Mouse (Mus musculus): ENCODE measurements at regions not wholly inside any gene's neighbourhood (a gene's known extent, or its start where the extent isn't known, plus 50 kb on each side); places are given as distances from the start of the nearest gene placed in this dataset.
A peak's percentile ranks its signal among the peaks of the same experiment; 100 is the strongest.

GRCm38 (mm10) chr6:22789731-22790130 lies 85.6 kb upstream of the Ptprz1 start:
- DNase-seq = peak; percentile 79

- peak; percentile 59 for DNase-seq
Measured at GRCm38 (mm10) chr6:22791801-22792200, 83.5 kb upstream of the Ptprz1 start.

GRCm38 (mm10) chr6:22792601-22793000 lies 82.7 kb upstream of the Ptprz1 start:
- DNase-seq = no peak

GRCm38 (mm10) chr6:22794071-22794721 lies 81.1 kb upstream of the Ptprz1 start:
- no peak for DNase-seq

GRCm38 (mm10) chr6:22794755-22795154 lies 80.5 kb upstream of the Ptprz1 start:
- no peak for DNase-seq

- no peak for DNase-seq
Measured at GRCm38 (mm10) chr6:22795291-22795860, 79.9 kb upstream of the Ptprz1 start.

- DNase-seq = no peak
Measured at GRCm38 (mm10) chr6:22801908-22802307, 73.4 kb upstream of the Ptprz1 start.

- DNase-seq = peak; percentile 84
Measured at GRCm38 (mm10) chr6:22802399-22803092, 72.8 kb upstream of the Ptprz1 start.

GRCm38 (mm10) chr6:22803886-22804285 lies 71.4 kb upstream of the Ptprz1 start:
- DNase-seq = no peak

- DNase-seq = no peak
Measured at GRCm38 (mm10) chr6:22825086-22825768, 50.1 kb upstream of the Ptprz1 start.

Small RNA genes in the stretch of these regions (microRNA-seq; reads per million reads assigned to microRNA genes)
- gene Gm25942 = 0 reads per million in 2 experiments

Data from adrenal gland, adult 2 months (tissue).